Mouse (Mus musculus): ENCODE measurements at regions not wholly inside any gene's neighbourhood (a gene's known extent, or its start where the extent isn't known, plus 50 kb on each side); places are given as distances from the start of the nearest gene placed in this dataset.

DNA sequence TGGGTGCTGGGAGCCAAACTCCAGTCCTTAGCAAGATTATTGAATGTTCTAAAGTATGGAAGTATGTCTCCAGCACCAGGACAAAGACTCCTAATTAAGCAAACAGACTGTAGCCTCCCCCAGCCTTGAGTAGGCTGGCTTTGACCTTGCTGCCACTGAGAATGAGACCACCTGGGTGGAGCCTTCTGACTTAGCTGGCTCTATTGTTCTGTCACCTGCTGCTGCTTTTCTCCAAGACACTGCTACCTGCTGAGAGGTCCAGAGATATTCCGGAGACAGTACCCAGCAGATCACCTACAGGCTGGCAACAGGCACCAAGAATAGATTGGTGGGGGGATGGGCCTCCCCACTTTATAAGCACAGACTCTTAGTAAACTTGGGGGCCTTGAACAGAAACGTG, 247.5 kb upstream of the Pabpc6 start:
- no peaks in the 10 kb centered on the region for H3K36me3 ChIP-seq (ENCODE audit: control insufficient read depth, insufficient read depth, low read length)
- no peak overlapping the region for H3K4me3 ChIP-seq (replicated peaks; ENCODE audit: low read length)
- H3K27ac ChIP-seq (ENCODE audit: low read length), result no peak overlapping the region
- 32% methylated on average over 2 of the region's 2 CpGs for WGBS
- H3K4me1 ChIP-seq (ENCODE audit: control insufficient read depth, insufficient read depth, low read length), result no peaks in the 10 kb centered on the region
- no peaks in the 10 kb centered on the region for H3K27me3 ChIP-seq (ENCODE audit: control insufficient read depth, insufficient read depth, low read length)
- no peak overlapping the region for H3K4me2 ChIP-seq (ENCODE audit: low read depth, low read length)
- H3K9me3 ChIP-seq (replicated peaks; ENCODE audit: control insufficient read depth, low read length), result no peaks in the 10 kb centered on the region
- no peak overlapping the region for H3K9ac ChIP-seq (ENCODE audit: low read length)
- ATAC-seq (ENCODE audit: insufficient read depth, low FRiP score), result no peak

DNA sequence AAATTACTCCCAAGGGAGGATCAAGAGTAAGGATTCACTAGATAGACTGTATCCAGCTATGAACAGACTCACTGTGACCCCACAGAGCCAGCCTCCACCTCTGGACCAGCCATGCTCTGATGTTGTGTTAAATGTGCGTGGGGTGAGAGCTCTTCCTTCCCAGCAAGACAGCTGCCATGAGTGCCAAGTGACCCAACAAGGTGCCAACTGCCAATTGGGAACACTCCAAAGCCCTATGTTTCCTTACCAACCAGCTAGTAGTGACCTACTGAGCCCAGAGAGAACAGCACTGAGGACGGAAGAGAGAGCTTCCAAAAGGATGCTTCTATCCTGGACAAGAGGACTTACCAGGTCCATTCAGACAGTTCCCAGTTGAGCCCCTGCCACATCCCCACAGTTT, 241.3 kb upstream of the Pabpc6 start:
- no peak overlapping the region for H3K4me2 ChIP-seq (ENCODE audit: low read depth, low read length)
- H3K27ac ChIP-seq (ENCODE audit: low read length), result no peak overlapping the region
- 94% methylated on average over 2 of the region's 2 CpGs for WGBS
- H3K4me1 ChIP-seq (ENCODE audit: control insufficient read depth, insufficient read depth, low read length), result no peaks in the 10 kb centered on the region
- H3K9ac ChIP-seq (ENCODE audit: low read length), result no peak overlapping the region
- H3K27me3 ChIP-seq (ENCODE audit: control insufficient read depth, insufficient read depth, low read length), result no peaks in the 10 kb centered on the region
- no peak overlapping the region for H3K4me3 ChIP-seq (replicated peaks; ENCODE audit: low read length)
- no peak for ATAC-seq (ENCODE audit: insufficient read depth, low FRiP score)
- no peaks in the 10 kb centered on the region for H3K36me3 ChIP-seq (ENCODE audit: control insufficient read depth, insufficient read depth, low read length)
- no peaks in the 10 kb centered on the region for H3K9me3 ChIP-seq (replicated peaks; ENCODE audit: control insufficient read depth, low read length)

DNA sequence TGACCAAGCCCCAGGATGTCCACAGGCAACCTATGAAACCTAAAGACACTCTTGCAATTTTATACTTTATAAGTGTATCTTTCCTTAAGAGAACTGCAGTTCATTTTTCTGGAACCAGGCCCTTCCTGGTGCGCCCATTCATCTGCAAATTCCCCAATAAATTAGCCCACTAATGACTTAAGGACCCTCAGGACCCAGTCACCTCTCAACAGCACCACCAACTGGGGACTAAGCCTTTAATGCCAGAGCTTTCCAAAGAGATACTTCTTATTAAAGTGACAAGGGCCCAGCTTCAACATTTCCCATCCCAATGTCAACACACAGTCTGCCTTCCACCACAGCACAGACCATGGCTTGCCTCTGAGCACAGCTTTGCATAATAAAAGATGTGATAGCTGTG, 237.6 kb upstream of the Pabpc6 start:
- Histone ChIP-seq H3K9ac (ENCODE audit: low read length) (no peak overlapping the region), H3K4me1 (ENCODE audit: control insufficient read depth, insufficient read depth, low read length) (0 out of 2 replicates have a peak, but pooled peaks cover 7% of the 10 kb centered on the region), H3K27ac (ENCODE audit: low read length) (no peak overlapping the region), H3K4me3 (replicated peaks; ENCODE audit: low read length) (no peak overlapping the region), H3K27me3 (ENCODE audit: control insufficient read depth, insufficient read depth, low read length) (no peaks in the 10 kb centered on the region), H3K36me3 (ENCODE audit: control insufficient read depth, insufficient read depth, low read length) (no peaks in the 10 kb centered on the region), H3K9me3 (replicated peaks; ENCODE audit: control insufficient read depth, low read length) (no peaks in the 10 kb centered on the region), H3K4me2 (ENCODE audit: low read depth, low read length) (no peak overlapping the region)
- 64% methylated on average over 1 of the region's 1 CpGs for WGBS
- ATAC-seq (ENCODE audit: insufficient read depth, low FRiP score), result no peak

DNA sequence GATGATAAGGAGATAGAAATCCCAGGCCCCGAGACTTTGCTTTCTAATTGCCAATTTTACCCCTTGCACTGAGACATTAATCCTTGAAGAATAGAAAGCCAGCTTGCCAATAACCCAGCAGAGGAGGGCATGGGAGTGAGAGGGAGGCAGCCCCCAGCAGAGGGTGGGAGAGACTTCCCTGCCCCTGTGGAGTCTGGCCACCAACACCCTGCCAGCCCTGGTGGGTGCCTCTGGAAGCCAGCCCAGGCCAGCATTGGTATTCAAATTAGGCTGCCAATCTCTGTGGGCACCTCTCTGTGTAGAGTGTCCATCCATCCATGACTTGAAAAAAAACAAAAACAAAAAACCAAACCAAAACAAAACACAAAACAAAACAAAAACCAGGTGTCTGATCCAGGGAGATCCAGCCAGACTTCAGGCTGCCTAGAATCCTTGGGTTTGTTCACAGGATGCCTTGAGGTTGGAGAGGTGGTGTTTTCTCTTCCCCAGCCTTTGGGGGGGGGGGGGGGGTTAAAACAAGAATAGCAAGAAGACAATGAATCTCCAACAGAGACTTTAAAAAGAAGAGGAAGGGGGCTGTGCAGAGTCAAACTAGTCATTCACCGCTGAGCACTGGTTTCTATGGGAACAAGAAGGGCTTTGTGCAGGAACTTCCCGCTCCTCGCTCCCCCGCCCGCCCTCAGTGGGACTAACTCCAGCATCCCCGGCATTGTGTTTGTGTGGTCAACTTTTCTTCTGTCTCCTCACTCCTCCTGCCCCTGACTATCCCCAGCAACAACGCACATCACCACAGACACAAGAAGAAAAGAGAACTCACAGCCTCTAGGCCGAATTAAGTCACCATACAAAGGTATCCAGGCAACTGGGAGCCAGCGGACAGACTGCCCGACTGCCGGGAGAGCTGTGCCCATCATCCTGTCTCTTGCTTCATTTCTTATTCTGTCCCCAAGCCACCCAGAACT, 236.3 kb upstream of the Pabpc6 start:
- Histone ChIP-seq H3K4me3 (replicated peaks; ENCODE audit: low read length) (peak overlapping the region; percentile 24), H3K9ac (ENCODE audit: low read length) (no peak overlapping the region), H3K9me3 (replicated peaks; ENCODE audit: control insufficient read depth, low read length) (no peaks in the 10 kb centered on the region), H3K27ac (ENCODE audit: low read length) (no peak overlapping the region), H3K4me2 (ENCODE audit: low read depth, low read length) (peak overlapping the region; percentile 37), H3K36me3 (ENCODE audit: control insufficient read depth, insufficient read depth, low read length) (no peaks in the 10 kb centered on the region), H3K4me1 (ENCODE audit: control insufficient read depth, insufficient read depth, low read length) (0 out of 2 replicates have a peak, but pooled peaks cover 7% of the 10 kb centered on the region), H3K27me3 (ENCODE audit: control insufficient read depth, insufficient read depth, low read length) (no peaks in the 10 kb centered on the region)
- 11% methylated on average over 12 of the region's 12 CpGs for WGBS
- no peak for ATAC-seq (ENCODE audit: insufficient read depth, low FRiP score)

DNA sequence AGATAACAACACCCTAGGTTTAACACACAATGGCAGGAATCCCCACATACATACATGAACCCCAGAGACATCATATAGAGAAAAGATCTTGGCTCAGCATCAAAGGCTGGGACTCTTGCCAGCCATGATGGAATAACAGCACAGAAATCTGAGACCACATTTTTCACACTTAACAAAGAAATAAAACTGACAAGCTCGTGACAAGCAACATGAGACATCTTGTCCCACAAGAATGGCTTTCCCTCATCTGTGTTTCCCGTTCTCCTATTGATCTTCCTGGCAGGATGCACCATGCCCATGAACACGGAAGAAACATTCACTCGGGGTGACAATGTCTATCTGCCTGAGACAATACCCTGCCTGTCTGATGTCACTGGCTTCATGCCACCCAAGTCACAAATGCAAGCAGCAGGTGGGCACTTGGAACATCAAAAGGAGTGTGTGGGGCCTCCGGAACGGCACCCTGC, 235.0 kb upstream of the Pabpc6 start:
- H3K4me3 ChIP-seq (replicated peaks; ENCODE audit: low read length), result no peak overlapping the region
- H3K4me2 ChIP-seq (ENCODE audit: low read depth, low read length), result no peak overlapping the region
- no peaks in the 10 kb centered on the region for H3K27me3 ChIP-seq (ENCODE audit: control insufficient read depth, insufficient read depth, low read length)
- H3K27ac ChIP-seq (ENCODE audit: low read length), result 0 out of 2 replicates have a peak overlapping the region, but pooled peaks have one; percentile 31
- no peaks in the 10 kb centered on the region for H3K9me3 ChIP-seq (replicated peaks; ENCODE audit: control insufficient read depth, low read length)
- no peaks in the 10 kb centered on the region for H3K36me3 ChIP-seq (ENCODE audit: control insufficient read depth, insufficient read depth, low read length)
- H3K9ac ChIP-seq (ENCODE audit: low read length), result no peak overlapping the region
- H3K4me1 ChIP-seq (ENCODE audit: control insufficient read depth, insufficient read depth, low read length), result 0 out of 2 replicates have a peak, but pooled peaks cover 7% of the 10 kb centered on the region
- no peak for ATAC-seq (ENCODE audit: insufficient read depth, low FRiP score)
- 39% methylated on average over 6 of the region's 6 CpGs for WGBS

DNA sequence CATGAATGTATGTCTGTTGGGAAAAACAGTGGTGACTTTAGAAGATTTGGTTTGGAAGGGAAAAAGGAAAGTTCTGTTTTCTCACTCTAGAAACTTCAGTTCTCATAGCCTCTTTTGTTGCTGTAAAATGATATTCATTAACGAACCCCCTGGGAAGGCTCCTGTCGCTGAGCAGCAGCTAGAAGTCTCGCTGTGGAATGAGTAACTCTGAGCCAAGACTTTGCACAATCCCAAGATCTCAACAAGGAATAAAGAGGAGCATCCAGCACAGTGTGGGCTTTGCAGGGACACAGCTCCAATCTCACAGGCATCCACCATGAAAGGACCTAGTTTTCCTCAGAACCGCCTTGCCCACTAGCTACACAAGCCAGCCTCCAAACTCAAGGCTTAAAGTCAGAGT, 233.8 kb upstream of the Pabpc6 start:
- Histone ChIP-seq H3K36me3 (ENCODE audit: control insufficient read depth, insufficient read depth, low read length) (no peaks in the 10 kb centered on the region), H3K4me3 (replicated peaks; ENCODE audit: low read length) (no peak overlapping the region), H3K27ac (ENCODE audit: low read length) (no peak overlapping the region), H3K4me2 (ENCODE audit: low read depth, low read length) (no peak overlapping the region), H3K9ac (ENCODE audit: low read length) (no peak overlapping the region), H3K9me3 (replicated peaks; ENCODE audit: control insufficient read depth, low read length) (no peaks in the 10 kb centered on the region), H3K4me1 (ENCODE audit: control insufficient read depth, insufficient read depth, low read length) (0 out of 2 replicates have a peak, but pooled peaks cover 7% of the 10 kb centered on the region), H3K27me3 (ENCODE audit: control insufficient read depth, insufficient read depth, low read length) (no peaks in the 10 kb centered on the region)
- ATAC-seq (ENCODE audit: insufficient read depth, low FRiP score), result no peak
- 68% methylated on average over 4 of the region's 4 CpGs for WGBS

DNA sequence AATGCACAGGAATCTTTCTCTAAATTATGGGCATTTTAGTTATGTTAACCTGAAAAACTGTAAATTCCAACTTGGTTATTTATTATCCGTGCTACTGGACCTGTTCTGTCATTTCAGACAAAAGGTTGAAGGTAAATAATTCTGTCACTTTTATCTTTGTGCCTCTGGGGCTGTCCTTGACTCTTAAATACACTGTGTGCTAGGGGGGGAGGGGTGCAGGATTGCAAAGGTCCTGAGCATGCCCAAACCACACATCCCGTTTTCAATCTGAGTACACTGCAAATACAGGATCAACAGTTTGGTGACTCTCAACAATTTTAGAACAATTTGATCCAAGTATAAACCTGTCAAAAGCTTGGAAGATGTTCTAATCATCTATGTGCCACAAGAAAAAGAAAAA, 227.4 kb upstream of the Pabpc6 start:
- no peak overlapping the region for H3K27ac ChIP-seq (ENCODE audit: low read length)
- no peak overlapping the region for H3K9ac ChIP-seq (ENCODE audit: low read length)
- ATAC-seq (ENCODE audit: insufficient read depth, low FRiP score), result no peak
- H3K36me3 ChIP-seq (ENCODE audit: control insufficient read depth, insufficient read depth, low read length), result no peaks in the 10 kb centered on the region
- no peak overlapping the region for H3K4me3 ChIP-seq (replicated peaks; ENCODE audit: low read length)
- H3K9me3 ChIP-seq (replicated peaks; ENCODE audit: control insufficient read depth, low read length), result no peaks in the 10 kb centered on the region
- no peak overlapping the region for H3K4me2 ChIP-seq (ENCODE audit: low read depth, low read length)
- H3K27me3 ChIP-seq (ENCODE audit: control insufficient read depth, insufficient read depth, low read length), result no peaks in the 10 kb centered on the region
- peaks cover 12% of the 10 kb centered on the region; the same call in 1 of the 2 replicates for H3K4me1 ChIP-seq (ENCODE audit: control insufficient read depth, insufficient read depth, low read length)
- 35% methylated on average over 2 of the region's 2 CpGs for WGBS

DNA sequence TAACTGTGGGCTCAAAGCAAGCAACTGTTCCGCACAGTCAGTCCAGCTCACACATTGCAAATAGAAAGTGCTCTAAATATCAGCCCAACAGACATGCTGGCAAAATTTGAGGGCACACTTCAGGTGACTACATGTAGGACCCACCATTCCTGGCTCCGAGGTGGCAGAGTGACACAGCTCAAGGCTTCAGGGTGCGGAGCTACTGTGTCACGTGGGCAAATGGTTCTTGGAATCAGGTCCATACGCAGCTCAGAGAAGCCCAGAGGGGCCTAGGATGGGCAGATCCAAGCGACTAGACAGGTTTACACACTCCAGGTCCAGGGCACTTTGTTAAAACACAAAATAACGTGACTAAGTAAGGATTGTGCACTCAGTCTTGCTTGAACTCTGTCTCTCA, 226.2 kb upstream of the Pabpc6 start:
- no peak overlapping the region for H3K4me3 ChIP-seq (replicated peaks; ENCODE audit: low read length)
- WGBS, result 76% methylated on average over 7 of the region's 7 CpGs
- no peaks in the 10 kb centered on the region for H3K27me3 ChIP-seq (ENCODE audit: control insufficient read depth, insufficient read depth, low read length)
- no peak overlapping the region for H3K27ac ChIP-seq (ENCODE audit: low read length)
- no peaks in the 10 kb centered on the region for H3K9me3 ChIP-seq (replicated peaks; ENCODE audit: control insufficient read depth, low read length)
- peaks cover 12% of the 10 kb centered on the region; the same call in 1 of the 2 replicates for H3K4me1 ChIP-seq (ENCODE audit: control insufficient read depth, insufficient read depth, low read length)
- H3K9ac ChIP-seq (ENCODE audit: low read length), result no peak overlapping the region
- no peak overlapping the region for H3K4me2 ChIP-seq (ENCODE audit: low read depth, low read length)
- ATAC-seq (ENCODE audit: insufficient read depth, low FRiP score), result no peak
- no peaks in the 10 kb centered on the region for H3K36me3 ChIP-seq (ENCODE audit: control insufficient read depth, insufficient read depth, low read length)

DNA sequence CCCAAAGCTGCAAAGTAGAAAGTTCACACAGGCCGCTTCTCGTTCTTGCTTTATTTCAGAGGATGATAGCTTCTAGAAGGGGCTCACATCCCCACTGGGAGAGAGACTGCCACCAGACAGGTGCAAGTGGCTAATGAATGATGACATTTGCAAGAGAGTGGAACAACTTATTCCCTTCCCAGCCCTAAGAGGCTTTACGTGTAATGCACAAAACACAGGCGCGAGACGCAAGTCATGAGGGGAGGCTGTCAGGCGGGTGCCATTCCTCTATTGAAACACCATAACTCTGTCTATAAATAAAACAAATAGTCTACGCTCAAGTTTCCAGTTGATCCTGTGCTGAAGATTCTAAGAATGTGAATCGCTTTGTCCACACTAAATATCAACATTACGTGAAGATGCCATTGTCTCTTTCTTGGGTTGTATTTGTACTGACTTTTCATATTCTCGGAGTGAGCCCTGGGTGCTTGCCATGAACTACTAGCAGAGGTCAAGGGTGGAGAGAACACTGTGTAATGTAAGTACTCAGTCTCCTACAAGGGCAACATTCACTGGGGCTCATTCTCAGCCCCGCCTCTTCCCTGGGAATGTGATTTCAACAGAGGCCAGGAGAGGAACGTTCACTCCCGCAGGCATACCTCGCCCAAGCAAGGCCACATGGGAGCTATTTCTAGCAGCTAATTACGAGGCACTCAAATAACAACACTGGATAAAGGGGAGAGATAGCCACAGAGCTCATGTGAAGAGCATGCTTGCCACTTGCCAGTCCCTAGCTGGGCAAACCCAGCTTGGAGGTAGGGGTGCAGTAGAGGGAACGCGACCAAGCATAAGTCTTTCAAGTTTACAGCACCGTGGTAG, 225.5 kb upstream of the Pabpc6 start:
- Histone ChIP-seq H3K9ac (ENCODE audit: low read length) (no peak overlapping the region), H3K27ac (ENCODE audit: low read length) (no peak overlapping the region), H3K4me2 (ENCODE audit: low read depth, low read length) (no peak overlapping the region), H3K4me3 (replicated peaks; ENCODE audit: low read length) (no peak overlapping the region), H3K27me3 (ENCODE audit: control insufficient read depth, insufficient read depth, low read length) (no peaks in the 10 kb centered on the region), H3K4me1 (ENCODE audit: control insufficient read depth, insufficient read depth, low read length) (peaks cover 12% of the 10 kb centered on the region; the same call in 1 of the 2 replicates), H3K36me3 (ENCODE audit: control insufficient read depth, insufficient read depth, low read length) (no peaks in the 10 kb centered on the region), H3K9me3 (replicated peaks; ENCODE audit: control insufficient read depth, low read length) (no peaks in the 10 kb centered on the region)
- peak; percentile 80 for ATAC-seq (ENCODE audit: insufficient read depth, low FRiP score)
- WGBS, result 63% methylated on average over 19 of the region's 19 CpGs
